ENCODE assay signal across 8 mouse cellular contexts in genomic region chr3:118434311-118434710, GRCm38 (mm10).
DNase-seq lines count a peak whose midpoint lies in the region; ATAC-seq and TF ChIP-seq lines count a peak whose summit lies in the region.

No protein-coding gene starts in this region.

- peak overlapping the region; percentile 86 for H3K4me2 ChIP-seq in heart, embryonic 15.5 days
- H3K4me2 ChIP-seq in forebrain, embryonic 13.5 days, result peak overlapping the region; percentile 96
- H3K4me2 ChIP-seq in liver, postnatal 0 days (ENCODE audit: low read depth, low read length), result peak overlapping the region; percentile 68

- no peak for ATAC-seq in heart, embryonic 15.5 days (replicated peaks; ENCODE audit: insufficient number of reproducible peaks, insufficient read depth, low FRiP score, low read depth)
- peak; percentile 20 for ATAC-seq in forebrain, embryonic 13.5 days
- ATAC-seq in liver, postnatal 0 days, result no peak

- H3K36me3 ChIP-seq in heart, embryonic 15.5 days, result no peaks in the 10 kb centered on the region
- no peaks in the 10 kb centered on the region for H3K36me3 ChIP-seq in forebrain, embryonic 13.5 days (ENCODE audit: poor library complexity, severe bottlenecking)
- no peaks in the 10 kb centered on the region for H3K36me3 ChIP-seq in liver, postnatal 0 days (replicated peaks; ENCODE audit: insufficient read depth, low read length)

- 2% methylated on average over 17 of the region's 17 CpGs for WGBS in heart, embryonic 15.5 days
- under 1% methylated on average over 17 of the region's 17 CpGs for WGBS in forebrain, embryonic 13.5 days
- WGBS in liver, postnatal 0 days (ENCODE audit: insufficient replicate concordance), result 3% methylated on average over 17 of the region's 17 CpGs

- peaks cover 25% of the 10 kb centered on the region for H3K4me1 ChIP-seq in heart, embryonic 15.5 days (replicated peaks)
- peaks cover 31% of the 10 kb centered on the region; the same call in 1 of the 2 replicates for H3K4me1 ChIP-seq in forebrain, embryonic 13.5 days
- no peaks in the 10 kb centered on the region; the same call in 1 of the 2 replicates for H3K4me1 ChIP-seq in liver, postnatal 0 days (ENCODE audit: insufficient read depth)

- no peak for TF ChIP-seq EP300 in liver, postnatal 0 days (IDR thresholded peaks at IDR 0.05; ENCODE audit: low read depth)

- no peak overlapping the region for H3K27ac ChIP-seq in heart, embryonic 15.5 days
- H3K27ac ChIP-seq in forebrain, embryonic 13.5 days, result peak overlapping the region; percentile 76
- no peak overlapping the region for H3K27ac ChIP-seq in liver, postnatal 0 days (ENCODE audit: low read depth)

- peaks cover 55% of the 10 kb centered on the region for H3K27me3 ChIP-seq in heart, embryonic 15.5 days
- peaks cover 20% of the 10 kb centered on the region for H3K27me3 ChIP-seq in forebrain, embryonic 13.5 days
- peaks cover 37% of the 10 kb centered on the region for H3K27me3 ChIP-seq in liver, postnatal 0 days (ENCODE audit: insufficient read depth, low read length)

- H3K9me3 ChIP-seq in heart, embryonic 15.5 days (replicated peaks), result no peaks in the 10 kb centered on the region
- no peaks in the 10 kb centered on the region for H3K9me3 ChIP-seq in forebrain, embryonic 13.5 days (replicated peaks)
- H3K9me3 ChIP-seq in liver, postnatal 0 days (ENCODE audit: low read length), result no peaks in the 10 kb centered on the region

- H3K9ac ChIP-seq in heart, embryonic 15.5 days, result no peak overlapping the region
- H3K9ac ChIP-seq in forebrain, embryonic 13.5 days, result peak overlapping the region; percentile 77
- H3K9ac ChIP-seq in liver, postnatal 0 days (replicated peaks), result no peak overlapping the region

- TF ChIP-seq CTCF in liver, postnatal 0 days (IDR thresholded peaks at IDR 0.05; ENCODE audit: low read depth), result no peak

- DNase-seq in heart, postnatal 4 days, result no peak
- DNase-seq in adrenal gland, postnatal 14 days, result peak; percentile 11
- no peak for DNase-seq in liver, postnatal 0 days
- no peak for DNase-seq in urinary bladder, postnatal 10 days (ENCODE audit: low spot score)
- DNase-seq in adipocyte (ENCODE audit: low spot score), result no peak
- no peak for DNase-seq in layer of hippocampus, adult 11-12 months (ENCODE audit: low spot score)

- peak overlapping the region; percentile 56 for H3K4me3 ChIP-seq in heart, embryonic 15.5 days
- H3K4me3 ChIP-seq in forebrain, embryonic 13.5 days, result peak overlapping the region; percentile 54
- peak overlapping the region; percentile 45 for H3K4me3 ChIP-seq in liver, postnatal 0 days (ENCODE audit: low read depth, low read length)
